Mouse (Mus musculus) kidney, adult 9 months (tissue): ENCODE measurements around the gene Exph5.

Experiments
- DNase-seq: peaks from one replicate; pipeline ENCODE4 v3.0.0; 2022

The Exph5 gene

DNA sequence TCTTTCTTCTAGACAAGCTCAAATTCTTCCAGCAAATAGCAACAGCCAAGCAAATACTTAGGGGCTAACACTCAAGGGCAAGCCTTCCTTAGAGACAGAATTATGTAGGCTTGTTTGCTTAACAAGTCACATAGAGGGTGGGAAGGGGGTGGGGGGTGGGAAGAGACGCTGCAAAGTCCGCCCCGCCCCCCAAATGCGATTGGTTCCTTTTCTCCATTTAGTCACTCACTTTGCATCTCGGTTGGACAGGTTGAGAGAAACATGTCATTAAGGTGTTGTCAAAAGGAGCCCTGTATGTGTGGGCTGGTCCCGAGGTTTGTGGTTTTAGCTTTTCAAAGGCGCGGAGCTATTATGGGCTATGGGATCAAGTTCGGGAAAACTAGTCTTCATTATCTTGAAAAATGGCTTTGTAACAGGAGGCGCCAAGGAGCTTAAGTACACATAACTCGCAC is at the start of gene Exph5:
Exph5 (plus strand) TSS at position 402 of the 452 bp plus-strand sequence.
- DNase-seq, result peak; percentile 53

GRCm38 (mm10) chr9:53254368-53254767 is 47.1 kb upstream of the Exph5 start:
- peak; percentile 87 for DNase-seq

DNA sequence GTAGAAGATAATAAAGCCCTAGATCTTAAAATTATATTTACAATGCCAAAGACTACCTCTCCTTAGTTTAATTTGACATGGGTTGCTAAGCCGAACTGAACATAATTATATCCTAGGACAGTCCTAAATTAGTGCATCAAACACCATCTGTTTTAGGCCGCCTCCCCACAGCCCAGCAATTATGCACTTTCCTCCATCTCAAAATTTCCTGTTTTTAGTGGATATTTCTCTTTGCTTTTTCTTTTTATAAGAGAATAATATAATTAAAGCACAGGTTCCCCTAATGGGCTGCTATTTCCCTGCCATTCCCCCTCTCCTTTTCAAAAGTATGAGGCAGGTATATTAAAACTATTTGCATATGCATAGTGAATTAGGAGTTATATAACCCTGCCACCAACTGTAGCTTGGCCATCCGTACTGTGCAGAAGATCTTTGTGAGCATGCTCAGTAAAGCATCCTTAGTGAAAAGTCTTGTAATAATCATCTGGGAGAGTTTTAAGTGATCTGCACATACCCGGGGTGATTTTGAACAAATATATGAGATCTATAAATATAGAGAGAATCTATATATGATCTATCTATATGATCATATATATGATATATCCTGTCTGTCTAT is 44.7 kb upstream of the Exph5 start:
- no peak for DNase-seq

- DNase-seq, result no peak
These were observed 43.7 kb upstream of the Exph5 start for GRCm38 (mm10) chr9:53257772-53258171.

DNA sequence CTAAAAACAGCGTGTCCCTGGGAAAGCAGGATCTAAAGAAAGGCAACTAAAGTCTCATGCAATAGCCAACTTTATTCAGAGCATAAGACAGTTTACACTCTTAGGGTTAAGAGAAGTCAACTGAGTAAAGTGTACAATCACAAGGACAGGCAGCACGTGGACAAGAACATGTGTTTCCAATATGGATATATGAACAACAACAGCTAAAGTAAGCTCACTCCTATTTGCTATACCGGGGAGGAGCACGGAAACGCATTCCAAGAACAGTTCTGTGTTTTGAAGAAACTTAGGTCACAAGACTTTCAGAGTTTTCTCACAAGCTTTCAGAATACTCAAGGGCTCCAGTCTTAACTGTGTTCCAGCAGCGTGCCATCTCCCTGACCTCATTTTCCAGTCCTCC is 43.3 kb upstream of the Exph5 start:
- DNase-seq, result no peak

DNA sequence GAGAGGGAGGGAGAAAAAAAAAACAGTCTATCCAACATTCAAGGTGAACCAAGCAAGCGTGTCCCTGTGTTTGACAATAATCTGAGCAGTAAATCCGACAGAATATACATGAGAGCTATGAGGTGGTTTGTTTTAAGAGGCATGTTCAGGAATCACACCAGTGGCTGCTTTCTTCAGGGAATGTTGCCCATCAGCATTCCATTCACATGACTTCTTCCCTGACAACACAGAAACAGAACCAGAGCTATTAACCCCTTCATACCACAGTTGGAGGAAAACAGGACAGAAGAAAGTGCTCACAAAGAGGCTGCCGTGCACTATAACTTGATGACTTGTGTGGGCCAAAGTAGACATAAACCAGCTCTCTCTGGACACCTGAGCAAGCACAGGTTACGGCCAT is 37.1 kb upstream of the Exph5 start:
- peak; percentile 36 for DNase-seq

DNA sequence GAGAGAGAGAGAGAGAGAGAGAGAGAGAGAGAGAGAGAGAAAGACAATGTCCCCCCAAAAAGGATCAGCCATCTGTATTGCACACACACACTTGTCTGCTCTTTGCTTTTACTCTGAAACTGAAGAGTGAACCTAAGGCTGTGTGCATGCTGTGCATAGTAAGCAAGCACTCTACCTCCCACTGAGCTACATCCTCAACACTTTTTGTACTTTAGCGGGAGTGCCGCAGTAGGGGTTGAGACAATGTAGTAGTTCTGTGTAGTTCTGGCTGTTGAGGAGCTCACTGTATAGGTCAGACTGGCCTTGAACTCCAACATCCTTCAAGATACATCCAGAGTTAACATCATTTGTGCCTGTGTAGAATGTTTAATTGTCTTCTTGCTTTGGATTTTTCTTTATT is 35.9 kb upstream of the Exph5 start:
- no peak for DNase-seq

DNA sequence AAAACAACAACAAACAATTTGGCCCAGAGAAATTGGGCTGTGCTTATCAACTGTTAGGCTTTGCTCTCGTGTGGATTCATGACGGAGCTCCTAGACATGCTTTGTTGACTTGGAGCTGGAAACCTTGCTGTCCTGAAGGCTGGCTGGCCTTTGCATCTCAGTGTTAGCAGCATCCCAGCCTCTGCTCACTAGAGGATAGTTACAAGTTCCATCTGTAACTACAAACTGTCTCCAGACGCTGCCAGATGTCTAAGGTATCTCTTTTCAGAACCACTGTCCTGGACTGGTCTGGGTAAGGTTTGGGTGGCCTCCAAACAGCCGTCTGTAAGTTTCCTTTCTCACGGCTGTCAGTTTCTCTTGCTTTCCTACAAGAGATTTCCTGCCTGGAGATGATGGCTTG is 33.4 kb upstream of the Exph5 start:
- DNase-seq, result no peak

GRCm38 (mm10) chr9:53268731-53269465 is 32.6 kb upstream of the Exph5 start:
- DNase-seq, result peak; percentile 32

GRCm38 (mm10) chr9:53269466-53269755 is 32.1 kb upstream of the Exph5 start:
- DNase-seq, result no peak

DNA sequence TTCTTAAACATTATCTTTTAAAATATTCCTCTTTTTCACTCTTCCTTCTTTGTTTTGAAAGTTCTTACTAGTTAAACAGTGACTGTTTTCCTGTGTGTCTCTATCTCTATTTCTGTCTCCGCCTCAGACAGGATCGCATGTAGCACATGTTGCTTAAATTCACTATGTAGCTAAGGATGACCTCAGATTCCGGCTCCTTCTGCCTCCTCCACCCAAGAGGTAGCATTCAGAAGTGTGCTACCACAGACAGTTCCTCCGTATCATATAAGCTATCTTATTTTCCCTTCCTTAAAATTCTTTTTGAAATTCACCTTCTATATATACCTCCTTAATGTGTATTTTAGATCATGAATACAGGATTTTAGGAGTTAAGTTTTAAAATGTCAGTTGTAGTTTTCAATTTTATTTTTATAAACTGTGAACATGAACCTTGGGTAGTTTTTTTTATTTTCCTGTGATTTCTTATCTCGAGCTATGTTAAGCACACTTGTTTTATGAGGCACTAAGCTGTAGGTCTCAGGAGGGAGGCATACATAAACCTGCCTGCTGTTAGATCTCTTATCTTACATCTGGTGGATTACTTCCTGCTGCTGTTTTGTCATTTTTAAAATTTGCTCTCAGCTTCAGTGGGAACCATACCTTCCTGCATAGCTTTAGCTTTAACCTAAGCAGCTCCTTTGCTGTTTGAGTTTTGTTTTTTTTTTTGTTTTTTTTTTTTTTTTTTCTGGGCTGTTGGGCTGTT is 30.0 kb upstream of the Exph5 start:
- no peak for DNase-seq

- DNase-seq, result no peak
These were observed 29.3 kb upstream of the Exph5 start for GRCm38 (mm10) chr9:53272207-53272606.

- DNase-seq, result no peak
These were observed 28.8 kb upstream of the Exph5 start for GRCm38 (mm10) chr9:53272714-53273113.

- DNase-seq, result no peak
These were observed 25.1 kb upstream of the Exph5 start for GRCm38 (mm10) chr9:53276381-53276780.

DNA sequence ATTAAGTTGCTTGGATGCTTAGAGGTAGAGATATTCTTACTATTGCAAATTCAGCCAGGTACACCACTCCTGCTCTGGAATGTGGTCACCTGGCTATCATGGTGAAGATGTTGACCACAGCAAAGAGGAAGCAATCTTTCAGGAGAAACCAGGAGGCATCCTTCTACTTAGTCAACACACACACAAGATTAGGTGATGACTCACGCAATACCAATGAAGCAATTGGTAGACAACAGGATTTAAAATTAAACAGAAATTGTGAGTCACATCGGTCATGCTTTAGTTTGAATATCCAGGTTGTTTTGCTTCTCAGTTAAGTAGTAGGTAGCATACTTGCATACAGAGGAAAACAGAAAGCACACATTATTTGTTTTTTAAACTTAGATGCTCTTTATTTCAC is 22.5 kb upstream of the Exph5 start:
- DNase-seq, result no peak

- DNase-seq, result no peak
These were observed 14.7 kb upstream of the Exph5 start for GRCm38 (mm10) chr9:53286793-53287192.

GRCm38 (mm10) chr9:53290006-53290405 is 11.5 kb upstream of the Exph5 start:
- DNase-seq, result no peak

DNA sequence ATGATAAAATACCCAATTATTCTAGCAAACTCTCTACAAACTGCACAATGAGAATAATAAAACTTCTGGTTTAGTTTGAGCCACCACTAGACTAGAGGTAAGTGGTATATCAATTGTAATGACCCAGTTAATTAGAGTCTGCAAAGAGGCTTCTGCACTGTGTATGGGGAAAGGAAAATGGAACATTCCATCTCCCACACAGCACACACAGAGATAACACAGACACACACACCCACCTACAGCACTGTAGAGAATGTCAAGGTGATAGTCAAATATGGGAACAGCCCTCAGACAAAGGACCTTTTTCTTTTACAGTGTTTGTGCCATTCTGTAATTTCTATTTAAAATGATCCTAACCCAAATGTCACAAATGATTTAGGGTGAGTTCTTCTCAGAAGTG is 8.6 kb upstream of the Exph5 start:
- DNase-seq, result no peak

DNA sequence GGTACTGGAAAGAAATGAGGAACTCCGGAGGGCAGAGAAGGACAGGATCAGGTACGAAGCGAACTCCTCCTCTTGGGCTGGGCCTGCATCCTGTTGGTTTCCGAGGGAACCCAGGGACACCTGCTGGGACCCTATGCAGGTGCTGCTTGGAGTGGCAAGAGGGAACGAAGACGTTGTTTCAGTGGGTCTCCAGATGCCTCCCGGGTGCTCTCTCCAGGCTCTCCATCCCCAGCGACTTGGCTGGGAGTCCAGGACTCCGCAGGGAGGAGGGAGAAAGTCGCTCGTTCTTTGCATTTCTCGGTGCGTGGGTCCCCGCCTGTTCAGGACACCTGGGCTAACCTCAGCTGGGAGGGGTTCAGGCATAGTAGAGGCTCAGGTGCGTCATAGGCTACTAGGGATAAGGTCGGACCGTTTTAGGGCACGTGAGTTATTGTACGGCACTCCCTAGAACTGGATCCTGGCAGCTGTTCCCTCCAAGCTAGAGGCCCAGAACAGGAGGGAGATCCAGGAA is 386 bp downstream of the Exph5 start:
- peak; percentile 32 for DNase-seq

GRCm38 (mm10) chr9:53302415-53302814 is 945 bp downstream of the Exph5 start:
- DNase-seq, result no peak

GRCm38 (mm10) chr9:53307904-53308303 is 6.4 kb downstream of the Exph5 start:
- no peak for DNase-seq

DNA sequence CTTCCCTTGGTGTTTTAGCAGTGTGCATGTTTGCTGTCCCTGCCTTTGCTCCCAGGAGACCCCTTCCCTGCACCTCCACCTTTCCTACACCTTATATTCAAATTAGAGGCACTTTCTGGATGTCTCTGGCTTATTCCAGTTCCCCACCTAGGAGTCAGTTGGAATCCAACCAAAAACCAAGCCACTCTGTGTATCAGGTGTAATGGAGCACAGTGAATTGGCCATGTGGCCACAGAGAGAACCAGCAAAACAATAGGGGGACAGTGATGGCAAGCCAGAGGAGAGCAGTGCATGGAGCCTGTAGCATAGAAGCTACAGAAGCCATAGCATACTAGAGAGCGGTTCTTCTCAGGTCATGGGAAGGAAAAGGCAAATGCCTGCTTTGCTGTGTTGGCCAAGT is 11.5 kb downstream of the Exph5 start:
- DNase-seq, result no peak

DNA sequence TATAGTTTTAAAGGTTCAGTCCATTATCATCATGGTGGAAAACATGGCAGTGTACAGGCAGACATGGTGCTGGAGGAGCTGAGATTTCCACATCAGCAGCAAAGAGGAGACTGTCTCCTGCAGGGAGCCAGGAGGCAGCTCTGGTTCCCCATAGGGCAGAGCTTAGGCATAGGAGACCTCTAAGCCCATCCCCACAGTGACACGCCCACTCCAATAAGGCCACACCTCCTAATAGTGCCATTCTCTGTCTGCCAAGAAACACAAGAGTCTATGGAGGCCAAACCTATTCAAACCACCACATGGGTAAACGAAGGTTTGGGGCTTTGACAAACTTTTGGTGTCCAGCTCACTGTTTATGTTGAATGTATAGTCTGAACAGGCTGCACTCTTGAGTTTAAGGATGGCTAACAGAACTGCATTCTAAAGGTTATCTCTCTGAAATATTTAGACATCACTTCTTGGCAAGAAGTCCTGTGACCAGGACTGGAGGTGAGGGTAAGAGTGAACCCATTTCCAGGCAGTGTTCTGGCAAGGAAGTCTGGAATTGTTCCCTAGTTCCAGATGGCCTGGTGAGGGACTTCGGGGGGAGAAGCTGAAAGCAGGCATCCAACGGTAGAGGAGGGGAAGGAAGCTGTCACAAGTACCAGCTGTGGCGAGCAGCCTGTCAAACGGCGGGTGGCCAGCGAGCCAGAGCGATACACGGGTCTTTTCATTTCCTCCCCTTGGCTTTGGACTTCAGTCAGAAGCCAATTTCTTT is 19.6 kb downstream of the Exph5 start:
- DNase-seq, result no peak
